8 mouse cellular contexts compared by ENCODE assay signal in genomic region chr15:102102548-102103121, GRCm38 (mm10). TPM values are rescaled to one million over a fixed set of nuclear protein-coding genes. Genes with fewer than 3 reads are reported as not detected.
DNase-seq lines count a peak whose midpoint lies in the region; TF ChIP-seq lines count a peak whose summit lies in the region.

No protein-coding gene starts in this region.

- no peak for TF ChIP-seq CTCF in cerebellum, adult 2 months (IDR thresholded peaks at IDR 0.05; ENCODE audit: borderline replicate concordance, insufficient read depth, low read depth, low read length)
- no peak for TF ChIP-seq CTCF in embryonic fibroblast, embryonic 13.5 days (IDR thresholded peaks at IDR 0.05; ENCODE audit: borderline replicate concordance, insufficient read depth, low read length)

- WGBS in cerebellum, adult 2 months = 58% methylated on average over 6 of the region's 6 CpGs
- 13% methylated on average over 6 of the region's 6 CpGs for WGBS in midbrain, embryonic 10.5 days

- no peak overlapping the region for H3K4me3 ChIP-seq in cerebellum, adult 2 months (replicated peaks; ENCODE audit: insufficient read depth, low read depth, low read length)
- H3K4me3 ChIP-seq in embryonic fibroblast, embryonic 13.5 days (ENCODE audit: insufficient read depth, low read length) = peak overlapping the region; percentile 41
- peak overlapping the region; percentile 39 for H3K4me3 ChIP-seq in midbrain, embryonic 10.5 days

- DNase-seq in cerebellum, adult 2 months = peak in 1 of 2 experiments; percentile 14
- no peak for DNase-seq in cerebellum, adult 11 months
- peak; percentile 84 to 85 for DNase-seq in heart, postnatal 10 days
- peak; percentile 84 for DNase-seq in kidney, postnatal 36 days
- peak; percentile 45 for DNase-seq in midbrain, embryonic 10.5 days (ENCODE audit: low spot score)
- no peak for DNase-seq in natural killer cell, adult 2 months (ENCODE audit: low spot score in 2 of 2)
- DNase-seq in cerebellum, adult 8-10 months = no peak

- H3K36me3 ChIP-seq in midbrain, embryonic 10.5 days = peaks cover 10% of the 10 kb centered on the region

- TF ChIP-seq POLR2A in cerebellum, adult 2 months (IDR thresholded peaks at IDR 0.05; ENCODE audit: borderline replicate concordance, insufficient read depth, low read length) = no peak
- peak; percentile 73 for TF ChIP-seq POLR2A in embryonic fibroblast, embryonic 13.5 days (IDR thresholded peaks at IDR 0.05; ENCODE audit: low read depth, low read length)

- intact Hi-C loops in heart, postnatal 10 days (cut with DNase I) = no loop called here

- H3K4me1 ChIP-seq in cerebellum, adult 2 months (ENCODE audit: control insufficient read depth, insufficient read depth, low read length) = peaks cover 7% of the 10 kb centered on the region; the same call in 1 of the 2 replicates
- peaks cover 36% of the 10 kb centered on the region for H3K4me1 ChIP-seq in embryonic fibroblast, embryonic 13.5 days (ENCODE audit: control insufficient read depth, insufficient read depth, low read length)
- peaks cover 90% of the 10 kb centered on the region for H3K4me1 ChIP-seq in midbrain, embryonic 10.5 days

- H3K9me3 ChIP-seq in midbrain, embryonic 10.5 days (replicated peaks) = no peaks in the 10 kb centered on the region

- H3K27me3 ChIP-seq in cerebellum, adult 2 months (ENCODE audit: control insufficient read depth, insufficient read depth, low read length) = no peaks in the 10 kb centered on the region
- H3K27me3 ChIP-seq in midbrain, embryonic 10.5 days (ENCODE audit: low read depth, poor library complexity, severe bottlenecking) = peaks cover 96% of the 10 kb centered on the region

- peak overlapping the region; percentile 61 for H3K27ac ChIP-seq in cerebellum, adult 2 months (ENCODE audit: insufficient read depth, low read length)
- H3K27ac ChIP-seq in embryonic fibroblast, embryonic 13.5 days (ENCODE audit: insufficient read depth, low read length) = peak overlapping the region; percentile 97
- peak overlapping the region; percentile 79 for H3K27ac ChIP-seq in midbrain, embryonic 10.5 days (replicated peaks)

RNA-seq across cellular contexts. Expression of gene Tns2, which starts 2.4 kb away (rescaled TPM):
- polyA plus RNA-seq in cerebellum, adult 2 months (2012; rRNA removed) = 33.6 and 33.7 TPM in 2 replicates
- 61.8 and 71.1 TPM in 2 replicates for polyA plus RNA-seq in embryonic fibroblast, embryonic 13.5 days (2011; ENCODE audit: insufficient read length, low read depth, missing spikeins)
- total RNA-seq in heart, postnatal 10 days (2021) = 100 to 1,000 TPM in 1 of 2 experiments, 10 to 100 TPM in 1; 95.1 to 108 TPM
- 8.9 and 9.4 TPM in 2 replicates for polyA plus RNA-seq in midbrain, embryonic 10.5 days (2016; fragmentation: Nextera tagmentation; extraction: Ambion mirVana)

RNA-seq across cellular contexts. Expression of gene Eif4b, which starts 29.1 kb away (rescaled TPM):
- 114 TPM in 2 replicates for polyA plus RNA-seq in cerebellum, adult 2 months (2012; rRNA removed)
- polyA plus RNA-seq in embryonic fibroblast, embryonic 13.5 days (2011; ENCODE audit: insufficient read length, low read depth, missing spikeins) = 309 and 317 TPM in 2 replicates
- total RNA-seq in heart, postnatal 10 days (2021) = 100 to 1,000 TPM; 149 to 154 TPM
- polyA plus RNA-seq in midbrain, embryonic 10.5 days (2016; fragmentation: Nextera tagmentation; extraction: Ambion mirVana) = 113 and 125 TPM in 2 replicates

RNA-seq across cellular contexts. Expression of gene Spryd3, which starts 33.4 kb away (rescaled TPM):
- polyA plus RNA-seq in cerebellum, adult 2 months (2012; rRNA removed) = 159 and 161 TPM in 2 replicates
- 35.5 and 36.0 TPM in 2 replicates for polyA plus RNA-seq in embryonic fibroblast, embryonic 13.5 days (2011; ENCODE audit: insufficient read length, low read depth, missing spikeins)
- total RNA-seq in heart, postnatal 10 days (2021) = 10 to 100 TPM; 19.1 to 22.2 TPM
- polyA plus RNA-seq in midbrain, embryonic 10.5 days (2016; fragmentation: Nextera tagmentation; extraction: Ambion mirVana) = 13.7 and 15.5 TPM in 2 replicates

RNA-seq across cellular contexts. Expression of gene Igfbp6, which starts 41.5 kb away (rescaled TPM):
- polyA plus RNA-seq in cerebellum, adult 2 months (2012; rRNA removed) = 15.0 and 18.7 TPM in 2 replicates
- 43.0 and 55.0 TPM in 2 replicates for polyA plus RNA-seq in embryonic fibroblast, embryonic 13.5 days (2011; ENCODE audit: insufficient read length, low read depth, missing spikeins)
- 10 to 100 TPM; 24.8 to 30.5 TPM for total RNA-seq in heart, postnatal 10 days (2021)
- 0.32 and 0.38 TPM in 2 replicates for polyA plus RNA-seq in midbrain, embryonic 10.5 days (2016; fragmentation: Nextera tagmentation; extraction: Ambion mirVana)

RNA-seq across cellular contexts. Expression of gene Soat2, which starts 47.7 kb away (rescaled TPM):
- polyA plus RNA-seq in cerebellum, adult 2 months (2012; rRNA removed) = 0.08 TPM in 1 of 2 replicates, not detected in the other
- 1.3 and 2.6 TPM in 2 replicates for polyA plus RNA-seq in embryonic fibroblast, embryonic 13.5 days (2011; ENCODE audit: insufficient read length, low read depth, missing spikeins)
- total RNA-seq in heart, postnatal 10 days (2021) = under 1 TPM in 1 of 2 experiments, not detected in 1; 0.20 TPM
- polyA plus RNA-seq in midbrain, embryonic 10.5 days (2016; fragmentation: Nextera tagmentation; extraction: Ambion mirVana) = 0.14 and 0.20 TPM in 2 replicates

Comparison
In these comparisons a context has a peak if more than half of its experiments do, and no peak if none do; other contexts are left out.
1. DNase-seq: peak in heart, postnatal 10 days (2 of 2), kidney, postnatal 36 days (2 of 2) and midbrain, embryonic 10.5 days (single experiment); none in cerebellum, adult 11 months (single experiment), natural killer cell, adult 2 months (0 of 2) and cerebellum, adult 8-10 months (single experiment).
2. Peak in every context shown above with its lines, with median percentiles within 50 percentile points of each other: H3K27ac ChIP-seq.